Mouse (Mus musculus): Measurements from ENCODE around the gene Cby1. TPM values are rescaled to one million over a fixed set of nuclear protein-coding genes. Genes with fewer than 3 reads are reported as not detected.
A peak's percentile ranks its signal among the peaks of the same experiment; 100 is the strongest.

Cby1 gene
- polyA plus RNA-seq, 1 experiment from 2014 or later = 8.5 TPM

DNA sequence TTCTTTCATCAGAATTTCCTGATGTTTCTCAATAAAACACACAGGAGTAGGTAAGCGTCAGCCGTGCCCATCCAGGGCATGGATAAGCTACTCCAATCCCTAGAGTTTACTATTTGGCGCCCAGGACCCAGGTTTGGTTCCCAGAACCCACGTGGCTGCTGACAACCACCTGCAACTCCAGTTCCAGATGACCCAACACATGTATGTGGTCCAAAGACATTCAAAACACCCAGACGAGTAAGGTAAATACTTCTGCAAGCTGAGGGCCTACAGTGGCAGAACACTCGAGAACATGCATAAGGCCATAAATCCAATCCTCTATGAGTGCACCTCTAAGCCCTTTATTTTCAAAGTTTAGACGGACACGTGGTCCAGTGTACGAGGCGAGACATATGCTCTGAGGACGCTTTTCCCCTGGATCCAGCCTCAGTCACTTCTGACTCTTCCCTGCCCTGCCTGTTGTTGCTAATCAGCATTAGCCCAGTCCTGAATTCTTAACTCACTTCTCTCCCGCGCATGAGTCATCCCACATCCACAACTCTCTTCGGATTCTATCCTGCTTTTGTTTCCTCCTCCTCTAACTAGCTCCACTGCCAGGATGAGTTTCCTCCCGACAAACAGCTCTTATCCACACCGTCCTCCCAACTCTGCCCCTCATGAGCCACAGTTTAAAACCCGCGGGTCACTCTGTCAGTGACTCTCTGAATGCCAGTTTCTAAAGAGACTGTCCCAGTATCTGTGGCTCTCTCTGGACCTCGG is 24.9 kb downstream of the Cby1 start:
- Histone ChIP-seq H3K9me3 (ENCODE audit: low read length) (no peaks in the 10 kb centered on the region), H3K27me3 (ENCODE audit: insufficient read depth, low read length) (no peaks in the 10 kb centered on the region), H3K4me3 (ENCODE audit: low read depth, low read length) (peak overlapping the region; percentile 88), H3K4me1 (ENCODE audit: insufficient read depth) (peaks cover 54% of the 10 kb centered on the region), H3K4me2 (ENCODE audit: low read depth, low read length) (peak overlapping the region; percentile 92), H3K9ac (replicated peaks) (peak overlapping the region; percentile 98), H3K36me3 (replicated peaks; ENCODE audit: insufficient read depth, low read length) (peaks cover 3% of the 10 kb centered on the region), H3K27ac (ENCODE audit: low read depth) (peak overlapping the region; percentile 99)
- TF ChIP-seq CTCF (IDR thresholded peaks at IDR 0.05; ENCODE audit: low read depth) (no peak), EP300 (IDR thresholded peaks at IDR 0.05; ENCODE audit: low read depth) (no peak)
- DNase-seq (no peak), ATAC-seq (0 out of 2 replicates have a peak, but pooled peaks have one; percentile 5)
- WGBS (ENCODE audit: insufficient replicate concordance) = 52% methylated on average over 19 of the region's 19 CpGs

DNA sequence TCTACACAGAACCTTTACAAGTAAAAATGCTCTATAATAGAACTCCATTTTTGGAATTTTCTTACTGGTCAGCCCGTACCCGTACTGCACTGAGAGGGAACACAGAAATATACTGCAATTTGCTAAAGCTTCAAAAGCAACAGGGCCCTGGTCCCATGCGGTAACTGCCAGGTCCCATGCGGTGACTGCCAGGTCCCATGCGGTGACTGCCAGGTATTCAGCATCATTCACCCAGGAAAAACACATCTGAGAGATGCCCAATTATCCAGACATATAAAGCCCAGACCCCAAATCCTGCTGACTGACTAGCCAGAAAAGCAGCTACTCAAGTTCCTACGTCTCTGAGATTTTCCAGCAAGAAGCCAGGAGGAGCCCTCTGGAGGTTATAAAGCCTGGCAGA is 25.6 kb downstream of the Cby1 start:
- peak overlapping the region; percentile 99 for H3K27ac ChIP-seq (ENCODE audit: low read depth)
- peak overlapping the region; percentile 88 for H3K4me3 ChIP-seq (ENCODE audit: low read depth, low read length)
- DNase-seq (no peak), ATAC-seq (no peak)
- H3K27me3 ChIP-seq (ENCODE audit: insufficient read depth, low read length) = no peaks in the 10 kb centered on the region
- peak overlapping the region; percentile 92 for H3K4me2 ChIP-seq (ENCODE audit: low read depth, low read length)
- peaks cover 60% of the 10 kb centered on the region for H3K4me1 ChIP-seq (ENCODE audit: insufficient read depth)
- peak overlapping the region; percentile 98 for H3K9ac ChIP-seq (replicated peaks)
- H3K36me3 ChIP-seq (replicated peaks; ENCODE audit: insufficient read depth, low read length) = peaks cover 3% of the 10 kb centered on the region; the same call in 1 of the 2 replicates
- WGBS (ENCODE audit: insufficient replicate concordance) = 81% methylated on average over 6 of the region's 6 CpGs
- TF ChIP-seq EP300 (IDR thresholded peaks at IDR 0.05; ENCODE audit: low read depth) = no peak
- no peak for TF ChIP-seq CTCF (IDR thresholded peaks at IDR 0.05; ENCODE audit: low read depth)
- H3K9me3 ChIP-seq (ENCODE audit: low read length) = no peaks in the 10 kb centered on the region

DNA sequence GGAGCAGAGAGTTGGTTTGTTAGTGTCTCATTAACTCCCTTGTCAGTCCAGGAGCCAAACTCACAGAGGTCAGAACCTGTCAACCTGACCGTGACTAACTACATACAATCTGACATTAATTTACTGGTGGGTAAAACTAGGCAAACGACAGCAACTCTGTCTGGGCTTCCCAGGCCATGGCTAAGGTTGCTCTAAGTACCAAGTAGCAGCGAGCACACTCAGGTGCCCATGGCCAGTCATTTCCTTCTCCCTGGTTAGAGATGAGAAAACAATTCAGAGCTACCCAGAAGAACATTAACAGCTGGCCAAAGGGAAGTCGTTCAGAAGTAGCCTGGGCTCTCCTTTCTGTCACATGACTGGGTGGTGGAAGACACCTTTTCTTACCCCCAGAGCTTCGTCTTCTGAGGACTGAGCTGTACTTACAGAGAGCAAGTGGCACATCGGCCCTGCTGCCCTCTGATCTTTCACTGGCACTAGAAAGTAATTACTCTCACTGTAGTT is 26.2 kb downstream of the Cby1 start:
- H3K4me3 ChIP-seq (ENCODE audit: low read depth, low read length) = peak overlapping the region; percentile 88
- H3K9me3 ChIP-seq (ENCODE audit: low read length) = no peaks in the 10 kb centered on the region
- H3K27me3 ChIP-seq (ENCODE audit: insufficient read depth, low read length) = no peaks in the 10 kb centered on the region
- no peak for TF ChIP-seq CTCF (IDR thresholded peaks at IDR 0.05; ENCODE audit: low read depth)
- TF ChIP-seq EP300 (IDR thresholded peaks at IDR 0.05; ENCODE audit: low read depth) = no peak
- peak overlapping the region; percentile 92 for H3K4me2 ChIP-seq (ENCODE audit: low read depth, low read length)
- peaks cover 3% of the 10 kb centered on the region; the same call in 1 of the 2 replicates for H3K36me3 ChIP-seq (replicated peaks; ENCODE audit: insufficient read depth, low read length)
- DNase-seq (no peak), ATAC-seq (no peak)
- H3K27ac ChIP-seq (ENCODE audit: low read depth) = peak overlapping the region; percentile 99
- peak overlapping the region; percentile 98 for H3K9ac ChIP-seq (replicated peaks)
- peaks cover 65% of the 10 kb centered on the region for H3K4me1 ChIP-seq (ENCODE audit: insufficient read depth)
- WGBS (ENCODE audit: insufficient replicate concordance) = 25% methylated on average over 6 of the region's 6 CpGs

DNA sequence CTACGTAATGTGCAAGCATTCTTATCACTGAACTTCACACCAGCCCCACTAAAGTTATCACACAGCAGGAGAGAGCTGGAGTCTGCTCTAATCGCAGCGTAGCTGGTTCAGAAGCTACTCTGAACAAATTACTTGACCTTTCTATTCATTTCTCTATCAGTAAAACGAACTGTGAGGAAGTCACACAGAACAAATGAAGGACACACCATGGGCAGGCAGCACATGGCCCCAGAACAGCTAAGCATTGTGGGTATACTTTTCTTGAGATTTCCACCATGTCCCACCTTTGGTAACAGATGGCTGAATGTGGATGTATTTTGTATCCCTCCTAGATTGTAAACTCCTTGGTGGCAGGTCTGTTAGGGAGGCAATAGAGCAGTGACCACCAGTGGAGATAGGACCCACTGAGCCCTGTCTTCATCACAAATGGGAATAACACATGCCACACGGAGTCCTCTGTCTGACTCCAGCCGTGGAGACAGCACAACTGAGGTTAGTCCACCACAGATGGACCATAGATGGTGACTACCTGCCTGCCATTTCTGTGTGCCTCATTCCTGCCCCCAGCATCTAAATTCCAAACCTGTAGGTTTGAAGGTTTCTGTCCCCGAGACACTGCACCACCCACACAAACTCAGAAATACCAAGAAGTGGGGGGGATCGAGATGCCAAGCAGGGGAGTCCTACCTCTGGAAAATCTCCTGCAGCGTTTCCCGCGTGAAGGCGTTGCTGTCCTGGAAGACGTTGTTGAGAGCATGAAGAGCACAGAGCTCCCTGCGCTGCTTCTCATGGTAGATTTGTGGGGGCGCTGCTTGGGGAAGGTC is 27.3 kb downstream of the Cby1 start:
- WGBS (ENCODE audit: insufficient replicate concordance) = 6% methylated on average over 15 of the region's 15 CpGs
- Histone ChIP-seq H3K36me3 (replicated peaks; ENCODE audit: insufficient read depth, low read length) (no peaks in the 10 kb centered on the region; the same call in 1 of the 2 replicates), H3K4me2 (ENCODE audit: low read depth, low read length) (peak overlapping the region; percentile 92), H3K4me1 (ENCODE audit: insufficient read depth) (peaks cover 58% of the 10 kb centered on the region), H3K9me3 (ENCODE audit: low read length) (no peaks in the 10 kb centered on the region), H3K4me3 (ENCODE audit: low read depth, low read length) (peak overlapping the region; percentile 88), H3K27ac (ENCODE audit: low read depth) (peak overlapping the region; percentile 99), H3K9ac (replicated peaks) (peak overlapping the region; percentile 98), H3K27me3 (ENCODE audit: insufficient read depth, low read length) (no peaks in the 10 kb centered on the region)
- DNase-seq (no peak), ATAC-seq (no peak)
- TF ChIP-seq EP300 (IDR thresholded peaks at IDR 0.05; ENCODE audit: low read depth) (peak; percentile 62; the same call in 1 of the 2 replicates), CTCF (IDR thresholded peaks at IDR 0.05; ENCODE audit: low read depth) (no peak)

DNA sequence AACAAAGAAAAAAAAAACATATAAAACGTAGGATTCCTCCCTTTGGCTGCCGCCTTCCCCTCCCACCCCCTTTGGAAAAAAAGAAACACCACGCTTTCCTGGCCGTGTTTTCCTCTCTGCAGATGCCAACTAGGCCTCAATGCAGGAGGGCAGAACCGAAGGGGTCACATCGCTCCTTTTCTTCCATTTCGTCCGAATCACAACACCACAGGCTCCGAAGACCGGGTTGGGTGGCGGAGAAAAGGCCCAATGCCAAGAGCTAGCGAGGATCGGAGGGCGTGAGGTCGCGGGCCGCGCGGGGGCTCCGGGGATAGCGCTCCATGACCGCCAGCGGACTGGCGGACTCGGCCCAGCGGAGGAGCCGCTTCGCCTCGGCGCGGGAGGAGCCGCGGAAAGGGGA is 28.2 kb downstream of the Cby1 start:
- Histone ChIP-seq H3K4me1 (ENCODE audit: insufficient read depth) (peaks cover 62% of the 10 kb centered on the region), H3K4me2 (ENCODE audit: low read depth, low read length) (peak overlapping the region; percentile 92), H3K9ac (replicated peaks) (peak overlapping the region; percentile 98), H3K4me3 (ENCODE audit: low read depth, low read length) (peak overlapping the region; percentile 88), H3K9me3 (ENCODE audit: low read length) (no peaks in the 10 kb centered on the region), H3K36me3 (replicated peaks; ENCODE audit: insufficient read depth, low read length) (no peaks in the 10 kb centered on the region; the same call in 1 of the 2 replicates), H3K27me3 (ENCODE audit: insufficient read depth, low read length) (no peaks in the 10 kb centered on the region), H3K27ac (ENCODE audit: low read depth) (peak overlapping the region; percentile 99)
- under 1% methylated on average over 26 of the region's 33 CpGs for WGBS (ENCODE audit: insufficient replicate concordance)
- TF ChIP-seq EP300 (IDR thresholded peaks at IDR 0.05; ENCODE audit: low read depth) = no peak
- no peak for TF ChIP-seq CTCF (IDR thresholded peaks at IDR 0.05; ENCODE audit: low read depth)
- ATAC-seq (no peak), DNase-seq (no peak)
